Mouse (Mus musculus) stomach, embryonic 14.5 days (tissue): Measurements from ENCODE around the gene Tjp2. TPM values are rescaled to one million over a fixed set of nuclear protein-coding genes. Genes with fewer than 3 reads are reported as not detected.

Experiments used
- ATAC-seq: fragments of 200-750 bp; cut with Nextera tagmentation; 2 replicates; pipeline ENCODE4 v1.8.0; 2017; ENCODE audit warnings: low read depth, moderate TSS enrichment; ENCODE audit not compliant: insufficient number of reproducible peaks, insufficient read depth, low FRiP score
- H3K27ac ChIP-seq: fragments of 300-500 bp; sonication (generic); 2 replicates; pipeline ENCODE4 v1.5.1; 2014; ENCODE audit warnings: mild to moderate bottlenecking, low read length, moderate library complexity, mixed read lengths
- H3K27me3 ChIP-seq: fragments of 300-500 bp; sonication (generic); 2 replicates; pipeline ENCODE4 v1.6.1; 2014; ENCODE audit warnings: low read length, control low read depth, mixed read lengths; ENCODE audit not compliant: control insufficient read depth, insufficient read depth
- H3K36me3 ChIP-seq: fragments of 300-500 bp; sonication (generic); 2 replicates; pipeline ENCODE4 v1.6.1; 2014; ENCODE audit warnings: mild to moderate bottlenecking, control low read depth, low read length, moderate library complexity, mixed read lengths; ENCODE audit not compliant: control insufficient read depth, insufficient read depth
- H3K4me1 ChIP-seq: fragments of 300-500 bp; sonication (generic); 2 replicates; pipeline ENCODE4 v1.6.1; 2014; ENCODE audit warnings: low read length, control low read depth, mixed read lengths; ENCODE audit not compliant: control insufficient read depth, insufficient read depth
- H3K4me2 ChIP-seq: fragments of 300-500 bp; sonication (generic); replicated peaks from 2 replicates; pipeline ENCODE4 v1.6.1; 2014; ENCODE audit warnings: low read depth, low read length, control low read depth
- H3K4me3 ChIP-seq: fragments of 300-500 bp; sonication (generic); 2 replicates; pipeline ENCODE4 v1.5.1; 2014; ENCODE audit warnings: low read depth, low read length, control low read depth
- H3K9ac ChIP-seq: fragments of 300-500 bp; sonication (generic); replicated peaks from 2 replicates; pipeline ENCODE4 v1.6.1; 2014; ENCODE audit warnings: low read depth, mild to moderate bottlenecking, control low read depth, low read length, moderate library complexity, mixed read lengths
- H3K9me3 ChIP-seq: fragments of 300-500 bp; sonication (generic); 2 replicates; pipeline ENCODE4 v1.6.1; 2016; ENCODE audit warnings: low read depth, low read length, control low read depth; ENCODE audit not compliant: control insufficient read depth
- WGBS: fragments of 180-500 bp; shearing (Covaris S2); extraction: QIAGEN DNeasy Blood & Tissue Kit; methylation state at CpG from one replicate; pipeline ENCODE4 v1.1.7; 2014; 5-methylcytosine and 5-hydroxymethylcytosine counted together
- polyA plus RNA-seq: library from polyadenylated mRNA; unstranded; fragments of >200 nt; fragmentation: Nextera tagmentation; extraction: Ambion mirVana; gene quantifications from 2 replicates; pipeline ENCODE4 v1.2.1, GENCODE M21; 2014

Tjp2 gene
- polyA plus RNA-seq, 1 experiment from 2014 or later: 38.6 TPM

DNA sequence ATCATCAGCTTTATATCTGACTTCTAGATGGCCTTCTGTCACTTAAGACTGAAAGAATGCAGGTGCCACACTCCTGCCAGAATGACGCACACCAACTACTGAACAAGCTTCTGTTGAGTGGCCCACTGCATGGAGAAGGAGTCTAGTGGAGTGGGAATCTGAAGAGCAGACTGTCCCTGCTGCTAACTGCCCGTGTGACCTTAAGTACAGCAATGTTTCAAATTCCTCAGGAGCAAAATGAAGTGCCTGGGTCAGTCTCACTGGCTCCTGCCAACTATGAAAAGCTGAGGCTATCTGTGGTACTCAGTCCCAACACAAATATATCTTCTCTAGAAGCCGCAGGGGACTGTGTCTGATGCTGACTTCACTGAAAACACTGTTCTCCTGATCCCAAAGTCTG is 175.5 kb downstream of the Tjp2 start:
- Histone ChIP-seq H3K4me1 (peaks cover 3% of the 10 kb centered on the region; the same call in 1 of the 2 replicates), H3K27me3 (no peaks in the 10 kb centered on the region), H3K36me3 (no peaks in the 10 kb centered on the region), H3K4me3 (no peak overlapping the region), H3K9ac (no peak overlapping the region), H3K9me3 (no peaks in the 10 kb centered on the region), H3K4me2 (no peak overlapping the region), H3K27ac (no peak overlapping the region)
- WGBS: 79% methylated on average over 3 of the region's 3 CpGs
- ATAC-seq: no peak

DNA sequence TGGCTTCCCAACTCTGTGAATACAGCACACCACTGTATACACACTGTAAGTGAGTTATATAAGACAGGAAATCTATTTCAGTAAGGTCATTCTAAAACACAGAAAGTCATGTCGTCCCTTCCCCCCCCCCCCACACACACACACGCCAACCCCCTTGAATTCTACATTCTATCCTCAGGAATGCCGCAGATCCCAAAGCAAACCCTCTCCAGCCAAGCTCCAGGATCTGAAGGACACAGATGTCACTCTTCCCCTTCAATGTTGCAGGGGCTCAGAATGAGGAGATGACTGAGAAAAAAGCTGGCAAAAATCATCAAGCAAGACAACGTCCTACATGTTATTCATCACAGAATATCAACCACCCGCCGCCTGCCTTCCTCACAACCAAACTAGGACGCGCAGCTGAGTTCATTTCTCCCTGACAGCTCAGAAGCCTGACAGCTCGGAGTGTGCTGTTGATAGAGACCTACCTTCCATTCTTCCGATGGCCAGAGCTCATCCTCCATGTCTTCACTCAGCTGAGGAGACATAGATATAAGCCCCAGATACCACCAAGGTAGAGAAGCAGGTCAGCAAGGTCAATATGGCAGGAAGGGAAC is 178.3 kb downstream of the Tjp2 start:
- no peaks in the 10 kb centered on the region for H3K9me3 ChIP-seq
- no peaks in the 10 kb centered on the region for H3K4me1 ChIP-seq
- no peak overlapping the region for H3K9ac ChIP-seq
- no peak overlapping the region for H3K27ac ChIP-seq
- no peaks in the 10 kb centered on the region for H3K27me3 ChIP-seq
- WGBS: 85% methylated on average over 10 of the region's 10 CpGs
- no peak overlapping the region for H3K4me3 ChIP-seq
- no peak for ATAC-seq
- no peaks in the 10 kb centered on the region for H3K36me3 ChIP-seq
- no peak overlapping the region for H3K4me2 ChIP-seq

Other genes with a start within 250 kb of the Tjp2 start
- gene Fam189a2, start 194.0 kb downstream of the Tjp2 start, polyA plus RNA-seq: 0.62 and 0.73 TPM in 2 replicates
- gene Fxn, start 55.6 kb upstream of the Tjp2 start, polyA plus RNA-seq: 44.1 and 49.6 TPM in 2 replicates